Mouse (Mus musculus): Measurements from ENCODE around the gene Krtap4-16. TPM values are rescaled to one million over a fixed set of nuclear protein-coding genes. Genes with fewer than 3 reads are reported as not detected.
"Not testable (repeated sequence)": the region's sequence is repeated elsewhere in the genome, so short reads cannot be mapped to it uniquely, and the experiment has no call there.

The Krtap4-16 gene
- polyA plus RNA-seq, 1 experiment from 2014 or later, result not detected

- not testable (repeated sequence) for H3K27me3 ChIP-seq (ENCODE audit: insufficient read depth, low read length); H3K4me3 ChIP-seq (ENCODE audit: low read length); H3K36me3 ChIP-seq (ENCODE audit: insufficient read depth, low read length); H3K4me1 ChIP-seq (ENCODE audit: insufficient read depth, low read length); H3K4me2 ChIP-seq (replicated peaks; ENCODE audit: low read depth, low read length); H3K27ac ChIP-seq (ENCODE audit: low read length); ATAC-seq (ENCODE audit: low FRiP score, low TSS enrichment); H3K9me3 ChIP-seq (ENCODE audit: low read length); H3K9ac ChIP-seq (replicated peaks; ENCODE audit: low read length)
- 81% methylated on average over 2 of the region's 2 CpGs for WGBS
Measured at GRCm38 (mm10) chr11:99815566-99815965, 35.8 kb downstream of the Krtap4-16 start, which contains the start of gene Gm11564. TSS of gene Gm11564 (minus strand) at chr11:99815666.

DNA sequence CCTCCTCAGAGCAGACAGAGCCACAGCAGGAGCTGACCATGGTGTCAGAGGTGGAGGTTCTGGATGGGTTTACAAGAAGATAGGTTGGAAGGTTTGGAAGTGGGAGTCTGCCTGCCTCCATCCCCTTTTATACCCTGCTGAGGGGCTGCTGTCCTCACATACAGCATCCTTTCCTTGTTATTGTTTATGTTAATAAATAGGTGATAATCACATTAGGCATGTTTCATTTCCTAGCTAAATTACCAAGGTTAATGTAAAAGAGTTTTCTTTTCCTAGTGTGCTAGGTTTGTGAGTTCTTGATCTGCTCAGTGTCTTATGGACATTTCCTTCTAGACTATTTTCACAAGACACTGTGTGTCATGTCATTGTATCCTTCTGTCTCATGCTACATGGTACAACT, 41.6 kb downstream of the Krtap4-16 start, which contains the start of gene Krtap4-13:
Krtap4-13 (minus strand) TSS at position 101 of the 400 bp plus-strand sequence.
- H3K4me1 ChIP-seq (ENCODE audit: insufficient read depth, low read length); H3K4me2 ChIP-seq (replicated peaks; ENCODE audit: low read depth, low read length); H3K27ac ChIP-seq (ENCODE audit: low read length); H3K36me3 ChIP-seq (ENCODE audit: insufficient read depth, low read length); H3K4me3 ChIP-seq (ENCODE audit: low read length); H3K9me3 ChIP-seq (ENCODE audit: low read length); H3K27me3 ChIP-seq (ENCODE audit: insufficient read depth, low read length); H3K9ac ChIP-seq (replicated peaks; ENCODE audit: low read length); ATAC-seq (ENCODE audit: low FRiP score, low TSS enrichment): not testable (repeated sequence)

GRCm38 (mm10) chr11:99804346-99804745, 47.1 kb downstream of the Krtap4-16 start, which contains the start of gene Gm11554:
TSS of gene Gm11554 (minus strand) at chr11:99804446.
- H3K9me3 ChIP-seq (ENCODE audit: low read length); H3K9ac ChIP-seq (replicated peaks; ENCODE audit: low read length); H3K4me2 ChIP-seq (replicated peaks; ENCODE audit: low read depth, low read length); H3K36me3 ChIP-seq (ENCODE audit: insufficient read depth, low read length); H3K27me3 ChIP-seq (ENCODE audit: insufficient read depth, low read length); H3K27ac ChIP-seq (ENCODE audit: low read length); H3K4me1 ChIP-seq (ENCODE audit: insufficient read depth, low read length); H3K4me3 ChIP-seq (ENCODE audit: low read length); ATAC-seq (ENCODE audit: low FRiP score, low TSS enrichment): not testable (repeated sequence)
- no CpG with 5 or more reads among the region's 1 CpGs for WGBS

Other genes with a start within 250 kb of the Krtap4-16 start
- gene Gm11938, start 248.3 kb downstream of the Krtap4-16 start, polyA plus RNA-seq (2015; fragmentation: Nextera tagmentation; extraction: Ambion mirVana), result not detected in 2 replicates
- not detected in 2 replicates for gene Gm11937, start 241.4 kb downstream of the Krtap4-16 start, polyA plus RNA-seq (2015; fragmentation: Nextera tagmentation; extraction: Ambion mirVana)
- gene Krtap2-4, start 236.8 kb downstream of the Krtap4-16 start, polyA plus RNA-seq (2015; fragmentation: Nextera tagmentation; extraction: Ambion mirVana), result not detected in 2 replicates
- not detected in 2 replicates for gene Gm11562, start 231.2 kb downstream of the Krtap4-16 start, polyA plus RNA-seq (2015; fragmentation: Nextera tagmentation; extraction: Ambion mirVana)
- not detected in 2 replicates for gene Krtap4-1, start 223.4 kb downstream of the Krtap4-16 start, polyA plus RNA-seq (2015; fragmentation: Nextera tagmentation; extraction: Ambion mirVana)
- not detected in 2 replicates for gene Krtap4-2, start 216.5 kb downstream of the Krtap4-16 start, polyA plus RNA-seq (2015; fragmentation: Nextera tagmentation; extraction: Ambion mirVana)
- not detected in 2 replicates for gene Krtap4-7, start 207.5 kb downstream of the Krtap4-16 start, polyA plus RNA-seq (2015; fragmentation: Nextera tagmentation; extraction: Ambion mirVana)
- not detected in 2 replicates for gene Gm11555, start 201.4 kb downstream of the Krtap4-16 start, polyA plus RNA-seq (2015; fragmentation: Nextera tagmentation; extraction: Ambion mirVana)
- not detected in 2 replicates for gene Gm11563, start 192.6 kb downstream of the Krtap4-16 start, polyA plus RNA-seq (2015; fragmentation: Nextera tagmentation; extraction: Ambion mirVana)
- gene Krtap4-6, start 185.6 kb downstream of the Krtap4-16 start, polyA plus RNA-seq (2015; fragmentation: Nextera tagmentation; extraction: Ambion mirVana), result not detected in 2 replicates
- not detected in 2 replicates for gene Gm14190, start 160.9 kb downstream of the Krtap4-16 start, polyA plus RNA-seq (2015; fragmentation: Nextera tagmentation; extraction: Ambion mirVana)
- not detected in 2 replicates for gene Gm14180, start 117.3 kb downstream of the Krtap4-16 start, polyA plus RNA-seq (2015; fragmentation: Nextera tagmentation; extraction: Ambion mirVana)
- gene Gm11595, start 78.7 kb downstream of the Krtap4-16 start, polyA plus RNA-seq (2015; fragmentation: Nextera tagmentation; extraction: Ambion mirVana), result not detected in 2 replicates
- gene Krtap4-8, start 70.9 kb downstream of the Krtap4-16 start, polyA plus RNA-seq (2015; fragmentation: Nextera tagmentation; extraction: Ambion mirVana), result not detected in 2 replicates
- gene Krtap4-9, start 66.4 kb downstream of the Krtap4-16 start, polyA plus RNA-seq (2015; fragmentation: Nextera tagmentation; extraction: Ambion mirVana), result not detected in 2 replicates
- not detected in 2 replicates for gene Gm11596, start 58.1 kb downstream of the Krtap4-16 start, polyA plus RNA-seq (2015; fragmentation: Nextera tagmentation; extraction: Ambion mirVana)
- not detected in 2 replicates for gene Gm11569, start 52.7 kb downstream of the Krtap4-16 start, polyA plus RNA-seq (2015; fragmentation: Nextera tagmentation; extraction: Ambion mirVana)
- gene Gm11554, start 47.2 kb downstream of the Krtap4-16 start, polyA plus RNA-seq (2015; fragmentation: Nextera tagmentation; extraction: Ambion mirVana), result not detected in 2 replicates
- not detected in 2 replicates for gene Krtap4-13, start 41.7 kb downstream of the Krtap4-16 start, polyA plus RNA-seq (2015; fragmentation: Nextera tagmentation; extraction: Ambion mirVana)
- not detected in 2 replicates for gene Gm11564, start 35.9 kb downstream of the Krtap4-16 start, polyA plus RNA-seq (2015; fragmentation: Nextera tagmentation; extraction: Ambion mirVana)
- not detected in 2 replicates for gene 2300003K06Rik, start 13.5 kb downstream of the Krtap4-16 start, polyA plus RNA-seq (2015; fragmentation: Nextera tagmentation; extraction: Ambion mirVana)
- not detected in 2 replicates for gene Gm11568, start 6.3 kb upstream of the Krtap4-16 start, polyA plus RNA-seq (2015; fragmentation: Nextera tagmentation; extraction: Ambion mirVana)
- not detected in 2 replicates for gene Gm11559, start 12.9 kb upstream of the Krtap4-16 start, polyA plus RNA-seq (2015; fragmentation: Nextera tagmentation; extraction: Ambion mirVana)
- gene Krtap9-1, start 21.8 kb upstream of the Krtap4-16 start, polyA plus RNA-seq (2015; fragmentation: Nextera tagmentation; extraction: Ambion mirVana), result not detected in 2 replicates
- not detected in 2 replicates for gene Gm11567, start 27.6 kb upstream of the Krtap4-16 start, polyA plus RNA-seq (2015; fragmentation: Nextera tagmentation; extraction: Ambion mirVana)
- not detected in 2 replicates for gene Krtap31-1, start 56.3 kb upstream of the Krtap4-16 start, polyA plus RNA-seq (2015; fragmentation: Nextera tagmentation; extraction: Ambion mirVana)
- gene Gm11565, start 63.1 kb upstream of the Krtap4-16 start, polyA plus RNA-seq (2015; fragmentation: Nextera tagmentation; extraction: Ambion mirVana), result not detected in 2 replicates
- gene Krtap31-2, start 84.7 kb upstream of the Krtap4-16 start, polyA plus RNA-seq (2015; fragmentation: Nextera tagmentation; extraction: Ambion mirVana), result not detected in 2 replicates
- not detected in 2 replicates for gene Krtap9-5, start 96.9 kb upstream of the Krtap4-16 start, polyA plus RNA-seq (2015; fragmentation: Nextera tagmentation; extraction: Ambion mirVana)
- gene Krtap29-1, start 127.4 kb upstream of the Krtap4-16 start, polyA plus RNA-seq (2015; fragmentation: Nextera tagmentation; extraction: Ambion mirVana), result not detected in 2 replicates
- gene Krtap16-1, start 135.0 kb upstream of the Krtap4-16 start, polyA plus RNA-seq (2015; fragmentation: Nextera tagmentation; extraction: Ambion mirVana), result not detected in 2 replicates
- gene Krtap17-1, start 142.4 kb upstream of the Krtap4-16 start, polyA plus RNA-seq (2015; fragmentation: Nextera tagmentation; extraction: Ambion mirVana), result not detected in 2 replicates
- not detected in 2 replicates for gene Krt33a, start 164.6 kb upstream of the Krtap4-16 start, polyA plus RNA-seq (2015; fragmentation: Nextera tagmentation; extraction: Ambion mirVana)
- gene Krt33b, start 178.3 kb upstream of the Krtap4-16 start, polyA plus RNA-seq (2015; fragmentation: Nextera tagmentation; extraction: Ambion mirVana), result 0.10 TPM in 1 of 2 replicates, not detected in the other
- not detected in 2 replicates for gene Krt34, start 189.9 kb upstream of the Krtap4-16 start, polyA plus RNA-seq (2015; fragmentation: Nextera tagmentation; extraction: Ambion mirVana)
- gene Krt31, start 198.9 kb upstream of the Krtap4-16 start, polyA plus RNA-seq (2015; fragmentation: Nextera tagmentation; extraction: Ambion mirVana), result not detected in 2 replicates
- not detected in 2 replicates for gene Krt32, start 236.6 kb upstream of the Krtap4-16 start, polyA plus RNA-seq (2015; fragmentation: Nextera tagmentation; extraction: Ambion mirVana)
- gene Krt35, start 244.6 kb upstream of the Krtap4-16 start, polyA plus RNA-seq (2015; fragmentation: Nextera tagmentation; extraction: Ambion mirVana), result not detected in 2 replicates